Mouse (Mus musculus) erythroblast, embryonic 14.5 days (primary cell): Measurements from ENCODE around the gene Nuf2. TPM values are rescaled to one million over a fixed set of nuclear protein-coding genes. Genes with fewer than 3 reads are reported as not detected.

ENCODE experiments used
- H3K27me3 ChIP-seq: 2 replicates; pipeline ENCODE4 v1.6.1; 2012; ENCODE audit warnings: inconsistent platforms; ENCODE audit not compliant: control insufficient read depth
- H3K36me3 ChIP-seq: 2 replicates; pipeline ENCODE4 v1.6.1; 2012; ENCODE audit warnings: mild to moderate bottlenecking, inconsistent platforms; ENCODE audit not compliant: control insufficient read depth
- H3K4me1 ChIP-seq: 2 replicates; pipeline ENCODE4 v1.6.1; 2012; ENCODE audit warnings: inconsistent platforms; ENCODE audit not compliant: control insufficient read depth
- H3K4me3 ChIP-seq: replicated peaks from 2 replicates; pipeline ENCODE3; 2012; ENCODE audit warnings: moderate library complexity, mild to moderate bottlenecking, inconsistent platforms
- H3K9me3 ChIP-seq: 2 replicates; pipeline ENCODE4 v1.6.1; 2012; ENCODE audit warnings: low read length, inconsistent platforms, mixed read lengths; ENCODE audit not compliant: control insufficient read depth
- GATA1 ChIP-seq: IDR thresholded peaks from 2 replicates; pipeline ENCODE4 v1.6.1; 2012; ENCODE audit warnings: low read length, inconsistent platforms, mixed read lengths
- TAL1 ChIP-seq: IDR thresholded peaks from 3 replicates; pipeline ENCODE4 v1.6.1; 2012; ENCODE audit warnings: low read length, inconsistent platforms, mixed read lengths
- polyA plus RNA-seq: library from polyadenylated mRNA; stranded (reverse); fragments of >175 nt; gene quantifications from 2 replicates; pipeline ENCODE4 v1.2.3, GENCODE M21; 2012

Gene Nuf2
- polyA plus RNA-seq, 1 experiment, result 0.66 TPM

DNA sequence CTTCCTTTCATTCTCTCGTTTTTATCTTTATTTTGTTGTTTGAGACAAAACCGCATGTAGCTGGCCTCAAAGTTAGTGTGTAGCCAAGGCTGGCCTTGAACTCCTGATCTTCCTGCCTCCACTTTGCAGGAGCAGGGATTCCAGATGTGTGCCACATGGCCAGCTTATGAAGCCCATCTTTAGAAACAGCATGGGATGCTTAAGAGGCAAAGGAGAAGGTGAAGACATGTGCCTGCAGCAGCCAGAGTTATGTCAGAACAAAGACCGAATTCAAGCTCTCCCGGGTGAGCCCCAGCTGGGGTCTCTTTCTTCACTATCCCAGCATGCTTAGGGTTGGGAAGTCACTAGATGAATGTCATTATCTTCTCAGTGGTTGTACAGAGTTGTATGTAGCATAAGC, 46.7 kb downstream of the Nuf2 start:
- H3K4me3 ChIP-seq, result no peak overlapping the region
- TF ChIP-seq GATA1, result no peak
- TF ChIP-seq TAL1, result no peak
- H3K36me3 ChIP-seq, result no peaks in the 10 kb centered on the region
- H3K27me3 ChIP-seq, result no peaks in the 10 kb centered on the region
- H3K9me3 ChIP-seq, result no peaks in the 10 kb centered on the region
- H3K4me1 ChIP-seq, result no peaks in the 10 kb centered on the region

DNA sequence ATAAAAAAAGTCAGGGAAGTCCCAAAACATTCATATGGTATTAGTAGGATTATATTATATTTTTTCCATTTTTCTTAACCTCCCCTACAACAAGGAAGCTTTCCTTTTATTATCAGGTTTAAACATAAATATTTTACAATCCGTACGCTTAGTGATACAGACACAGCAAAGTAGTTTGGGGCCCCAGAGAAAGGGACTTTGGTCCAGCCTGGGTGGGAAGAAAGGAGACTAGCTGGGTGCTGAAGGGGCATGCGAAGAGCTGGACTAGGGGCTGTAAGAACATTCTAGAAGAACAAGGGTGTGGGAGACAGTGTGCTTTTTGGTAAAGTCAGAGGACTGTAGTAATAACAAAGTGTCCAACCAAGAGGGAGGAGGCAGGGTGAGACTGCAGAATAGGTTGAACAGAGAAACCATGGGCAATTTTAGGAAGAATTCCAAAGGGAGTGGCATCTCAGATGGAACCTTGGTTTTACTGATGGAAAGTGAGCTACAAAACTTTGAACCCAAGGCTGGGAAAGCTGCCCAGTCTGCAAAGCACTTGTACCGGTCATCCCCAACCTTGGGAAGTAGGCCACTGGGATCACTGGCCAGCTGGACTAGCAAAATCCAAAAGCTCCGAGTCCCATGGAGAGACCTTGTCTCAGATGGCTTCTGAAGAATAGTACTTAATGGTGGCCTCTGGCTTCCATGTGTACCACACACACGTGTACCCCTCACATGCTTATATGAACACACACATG, 48.5 kb downstream of the Nuf2 start:
- Histone ChIP-seq H3K9me3 (no peaks in the 10 kb centered on the region), H3K4me1 (no peaks in the 10 kb centered on the region), H3K36me3 (no peaks in the 10 kb centered on the region), H3K27me3 (no peaks in the 10 kb centered on the region), H3K4me3 (no peak overlapping the region)
- no peak for TF ChIP-seq GATA1
- TF ChIP-seq TAL1, result no peak

DNA sequence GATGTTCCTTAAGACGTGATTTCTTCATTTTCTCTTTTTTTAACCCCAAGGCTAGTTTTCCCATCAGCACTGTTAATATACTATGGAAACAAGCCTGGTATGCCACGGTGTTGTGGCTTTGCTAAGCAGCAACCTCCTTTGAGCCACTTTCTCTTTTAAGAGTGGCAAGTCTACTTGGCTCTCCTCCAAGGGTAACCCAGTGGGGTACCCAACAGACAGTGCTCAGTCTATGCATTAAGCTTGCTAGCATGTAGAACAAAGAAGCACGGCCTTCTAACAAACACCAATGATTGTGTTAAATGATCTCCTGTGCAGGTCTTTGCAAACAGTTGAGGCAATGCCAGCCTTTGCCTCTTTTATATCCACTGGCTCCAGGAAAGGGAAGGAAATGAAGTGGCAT, 60.1 kb downstream of the Nuf2 start:
- H3K9me3 ChIP-seq, result no peaks in the 10 kb centered on the region
- H3K4me3 ChIP-seq, result no peak overlapping the region
- H3K27me3 ChIP-seq, result no peaks in the 10 kb centered on the region
- H3K36me3 ChIP-seq, result no peaks in the 10 kb centered on the region
- no peaks in the 10 kb centered on the region for H3K4me1 ChIP-seq
- TF ChIP-seq GATA1, result no peak
- TF ChIP-seq TAL1, result no peak

DNA sequence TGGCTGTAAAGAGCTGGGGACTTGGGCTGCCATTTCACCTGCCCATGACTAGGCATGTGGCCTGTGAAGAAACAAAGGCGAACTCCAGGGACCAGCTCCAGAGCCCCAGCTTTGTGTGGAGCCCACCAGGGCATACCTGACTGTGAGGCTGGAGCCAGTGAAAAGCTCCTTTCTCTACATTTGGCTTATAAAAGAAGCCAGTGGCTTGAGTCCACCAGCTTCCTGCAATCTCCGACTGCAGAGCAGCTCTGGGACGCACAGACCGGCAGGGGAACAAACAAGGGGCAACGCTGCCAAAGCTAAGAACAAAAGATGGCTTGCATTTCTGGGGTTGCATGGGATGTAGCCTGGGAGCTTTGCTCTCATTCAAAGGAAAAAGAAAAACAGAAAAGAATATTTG, 63.5 kb downstream of the Nuf2 start:
- H3K4me3 ChIP-seq, result no peak overlapping the region
- H3K36me3 ChIP-seq, result no peaks in the 10 kb centered on the region

DNA sequence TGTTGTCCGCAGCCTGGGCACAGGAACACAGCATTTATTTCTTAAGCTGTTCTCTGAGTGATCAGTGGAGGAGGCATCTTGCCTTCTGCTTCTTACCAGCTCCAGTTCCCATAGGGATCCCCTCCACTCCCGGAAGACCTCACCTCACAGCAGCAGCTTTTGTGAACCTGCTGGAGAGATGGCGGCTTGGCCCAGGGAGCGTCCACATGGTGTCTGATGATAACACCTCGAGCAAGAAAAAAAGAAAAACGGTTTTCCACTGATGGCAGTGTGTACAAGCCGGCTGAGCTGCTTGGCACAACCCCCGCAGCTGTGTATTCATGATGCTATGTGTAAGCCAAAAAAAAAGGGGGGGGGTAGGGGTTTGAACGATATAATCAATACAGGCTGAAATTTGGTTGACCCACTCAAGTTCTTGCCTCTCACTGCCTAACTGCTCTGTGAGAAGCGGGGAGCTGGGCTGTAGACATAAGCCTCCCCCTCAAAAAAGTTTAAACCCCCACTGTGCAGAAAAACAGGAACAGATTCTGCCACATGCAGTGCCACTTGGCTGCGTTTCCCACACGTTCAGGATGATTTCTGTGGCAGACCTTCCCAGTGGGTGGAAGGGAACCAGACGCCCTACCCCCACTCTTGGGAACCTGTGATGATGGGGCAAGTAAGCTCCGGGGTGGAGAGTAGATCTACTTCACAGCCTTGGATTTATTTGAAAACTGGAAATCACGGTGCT, 68.7 kb downstream of the Nuf2 start:
- no peak overlapping the region for H3K4me3 ChIP-seq
- H3K4me1 ChIP-seq, result no peaks in the 10 kb centered on the region
- TF ChIP-seq GATA1 (no peak), TAL1 (no peak)
- H3K36me3 ChIP-seq, result no peaks in the 10 kb centered on the region
- no peaks in the 10 kb centered on the region for H3K9me3 ChIP-seq
- H3K27me3 ChIP-seq, result no peaks in the 10 kb centered on the region

More for the DNA sequence above, 63.5 kb downstream of the Nuf2 start:
- no peaks in the 10 kb centered on the region for H3K27me3 ChIP-seq
- H3K4me1 ChIP-seq, result no peaks in the 10 kb centered on the region
- no peaks in the 10 kb centered on the region for H3K9me3 ChIP-seq
- TF ChIP-seq GATA1 (no peak), TAL1 (no peak)

DNA sequence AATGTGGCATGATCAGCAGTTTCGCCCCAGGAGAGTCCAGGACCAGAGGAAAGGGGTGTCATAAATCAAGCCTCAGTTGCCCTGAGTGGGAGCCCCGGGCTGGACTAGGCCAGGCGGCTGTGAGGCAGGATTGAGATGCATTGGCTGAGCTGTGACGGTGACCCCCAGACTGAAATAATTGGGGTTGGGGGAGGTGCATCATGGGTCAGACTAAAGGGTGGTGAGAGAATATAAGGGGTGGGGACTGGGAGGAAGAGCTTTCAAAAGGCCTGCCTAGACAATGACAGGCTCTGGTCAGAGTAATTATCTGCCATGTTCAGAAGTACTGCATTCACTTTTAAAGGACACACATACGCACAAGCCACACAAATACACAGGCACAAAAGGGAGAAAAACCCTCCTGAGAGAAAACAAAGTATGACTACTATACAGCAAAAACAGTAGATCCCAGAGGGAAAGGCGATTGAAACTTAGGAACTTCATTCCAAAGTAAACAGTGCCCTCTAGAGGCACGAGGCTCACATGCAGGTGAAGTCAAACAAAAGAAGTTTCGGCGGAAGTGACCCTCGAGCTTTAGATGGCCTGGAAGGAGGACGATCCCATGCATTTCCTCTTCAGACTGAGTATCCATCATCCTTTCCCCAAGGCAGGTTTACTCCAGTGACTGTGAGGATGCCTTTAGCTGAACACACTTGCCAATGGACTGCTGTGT, 72.0 kb downstream of the Nuf2 start:
- no peak overlapping the region for H3K4me3 ChIP-seq
- no peak for TF ChIP-seq GATA1
- no peak for TF ChIP-seq TAL1
- no peaks in the 10 kb centered on the region for H3K9me3 ChIP-seq
- no peaks in the 10 kb centered on the region for H3K27me3 ChIP-seq
- H3K4me1 ChIP-seq, result no peaks in the 10 kb centered on the region
- H3K36me3 ChIP-seq, result no peaks in the 10 kb centered on the region

Other genes starting within 250 kb of the Nuf2 start
- 0.01 TPM in 1 of 2 replicates, not detected in the other for gene Rgs5, start 124.0 kb upstream of the Nuf2 start, polyA plus RNA-seq
- gene Rgs4, start 216.2 kb upstream of the Nuf2 start, polyA plus RNA-seq, result not detected in 2 replicates